Mouse (Mus musculus): Measurements from ENCODE around the gene Bmp7. TPM values are rescaled to one million over a fixed set of nuclear protein-coding genes. Genes with fewer than 3 reads are reported as not detected.

Gene Bmp7
- total RNA-seq, 2 experiments from 2014 or later = 12.8 to 13.9 TPM

DNA sequence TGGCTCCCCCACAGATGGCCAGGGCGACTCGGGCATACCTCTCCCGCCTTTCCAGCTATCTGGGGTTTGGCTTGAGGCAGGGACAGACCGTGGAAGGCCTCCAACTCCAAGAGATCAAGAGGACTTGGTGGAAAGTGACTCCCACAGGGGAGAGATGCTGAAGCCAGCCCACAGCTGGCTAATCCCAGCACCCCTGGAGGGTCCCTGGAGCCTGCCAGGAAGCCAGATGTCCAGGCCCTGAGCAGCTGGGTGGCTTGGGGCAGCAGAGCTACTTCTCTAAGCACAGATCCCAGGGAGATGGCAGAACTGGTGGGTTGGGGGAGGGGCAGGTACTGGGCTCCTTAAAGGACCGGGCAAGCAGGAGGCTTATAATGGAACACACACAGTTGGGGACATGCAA is 28.4 kb downstream of the Bmp7 start:
- no peak for DNase-seq (ENCODE audit: low spot score in 2 of 2)

DNA sequence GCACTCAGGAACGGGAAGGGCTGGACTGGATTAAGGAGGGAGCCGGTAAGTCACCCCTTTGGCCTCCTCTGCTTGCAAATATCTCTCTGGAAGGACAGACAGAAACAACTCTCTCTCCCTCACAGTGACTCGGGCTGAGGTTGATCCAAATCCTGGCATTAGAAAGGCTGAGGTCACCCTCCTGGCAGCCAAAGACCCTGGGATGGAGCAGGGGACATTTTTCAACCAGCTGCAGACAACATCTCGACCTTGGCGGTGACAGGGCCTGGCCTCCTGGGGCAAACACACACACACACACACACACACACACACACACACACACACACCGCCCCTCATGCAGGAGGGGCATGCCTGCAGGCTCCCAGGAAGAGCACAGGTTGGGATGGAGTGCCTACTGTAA is 29.0 kb downstream of the Bmp7 start:
- no peak for DNase-seq (ENCODE audit: low spot score in 2 of 2)

DNA sequence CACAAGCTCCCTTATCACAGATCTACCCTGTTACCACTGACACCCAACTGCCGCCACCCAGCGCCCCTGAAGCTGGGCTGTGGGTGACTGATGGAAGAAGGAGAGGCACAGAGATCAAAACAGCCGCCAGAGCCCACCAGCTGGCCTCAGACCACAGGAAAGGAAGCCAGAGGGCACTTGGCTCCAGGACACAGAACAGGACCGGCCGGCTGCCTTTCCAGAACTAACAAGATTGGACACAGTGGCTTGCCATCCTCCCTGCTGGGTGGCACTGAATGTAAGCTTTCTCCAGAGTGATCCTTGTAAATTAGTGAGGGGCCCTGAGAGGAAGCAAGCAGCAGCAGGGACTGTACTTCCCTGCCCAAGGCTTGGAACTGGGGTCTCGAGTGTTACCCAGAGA is 30.7 kb downstream of the Bmp7 start:
- DNase-seq (ENCODE audit: low spot score in 2 of 2) = no peak

DNA sequence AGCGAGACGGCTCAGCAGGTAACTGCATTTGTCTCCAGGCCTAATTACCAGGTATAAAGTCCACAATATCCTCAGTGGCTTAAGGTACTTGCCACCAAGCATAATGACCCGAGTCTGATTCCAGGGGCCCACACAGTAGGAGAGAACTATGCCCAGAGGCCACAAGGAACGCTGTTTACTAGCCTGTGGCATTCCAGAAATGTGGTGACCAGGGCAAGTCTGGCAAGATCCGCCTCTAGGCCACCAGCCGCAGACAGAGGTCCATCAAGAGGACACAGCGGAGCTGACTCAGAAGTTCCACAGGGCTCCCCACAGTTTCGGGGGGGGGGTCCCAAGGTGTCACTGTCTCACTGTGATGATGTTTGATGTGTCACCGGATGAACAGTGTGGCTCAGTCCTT is 34.0 kb downstream of the Bmp7 start:
- DNase-seq (ENCODE audit: low spot score in 2 of 2) = no peak

DNA sequence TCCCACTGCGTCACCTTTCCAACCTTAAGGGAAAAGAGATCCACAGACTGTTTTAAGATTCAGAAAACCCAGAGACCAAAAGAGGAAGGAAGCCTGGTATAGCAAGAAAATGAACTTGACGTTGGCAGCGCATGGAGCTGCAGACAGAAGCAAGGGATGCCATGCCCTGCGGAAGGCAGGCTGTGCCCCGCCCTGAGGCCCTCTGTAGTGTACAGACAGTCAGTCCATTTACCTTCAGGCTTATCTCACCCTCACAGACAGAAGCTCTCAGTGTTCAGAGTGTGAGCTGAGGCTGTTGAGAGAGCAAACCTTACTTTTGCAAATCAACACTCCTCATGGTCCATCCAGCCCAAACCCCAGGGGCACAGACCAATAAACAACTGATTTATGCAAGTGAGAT is 35.1 kb downstream of the Bmp7 start:
- DNase-seq (ENCODE audit: low spot score in 2 of 2) = no peak

DNA sequence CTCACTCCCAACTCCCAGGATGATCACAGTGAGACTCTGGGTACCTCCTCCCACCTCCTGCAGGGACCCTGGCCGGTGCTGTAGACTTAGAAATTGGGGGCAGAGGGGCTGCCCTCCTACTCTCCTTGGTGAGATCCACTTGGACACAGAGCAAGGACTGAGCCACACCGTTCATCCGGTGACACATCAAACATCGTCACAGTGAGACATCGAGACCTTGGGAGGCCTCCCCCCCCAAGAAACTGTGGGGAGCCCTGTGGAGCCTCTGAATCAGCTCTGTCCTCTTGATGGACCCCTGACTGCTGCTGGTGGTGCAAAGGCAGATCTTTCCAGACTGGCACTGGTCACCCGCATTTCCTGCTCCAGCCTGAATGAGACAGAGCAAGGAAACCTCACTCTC is 35.5 kb downstream of the Bmp7 start:
- no peak for DNase-seq (ENCODE audit: low spot score in 2 of 2)

DNA sequence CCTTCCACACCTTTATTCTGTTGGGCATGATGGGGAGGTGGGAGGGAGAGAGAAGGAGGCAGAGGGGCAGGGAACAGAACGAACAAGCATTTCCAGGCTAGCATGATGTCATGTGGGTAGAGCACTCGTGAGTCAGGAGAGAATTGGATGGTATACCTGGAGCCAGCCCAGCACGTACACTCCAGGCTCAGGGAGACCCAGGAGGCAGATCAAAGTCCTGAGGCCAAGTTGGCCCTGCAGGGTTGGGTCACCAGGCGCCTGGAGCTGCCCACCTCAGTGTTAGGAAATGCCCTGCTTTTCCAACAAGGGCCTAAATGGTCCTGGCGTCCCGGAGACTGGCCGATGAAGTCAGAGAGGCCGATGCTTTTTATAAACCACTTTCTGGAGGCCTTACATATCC is 36.6 kb downstream of the Bmp7 start:
- DNase-seq (ENCODE audit: low spot score in 2 of 2) = no peak

DNA sequence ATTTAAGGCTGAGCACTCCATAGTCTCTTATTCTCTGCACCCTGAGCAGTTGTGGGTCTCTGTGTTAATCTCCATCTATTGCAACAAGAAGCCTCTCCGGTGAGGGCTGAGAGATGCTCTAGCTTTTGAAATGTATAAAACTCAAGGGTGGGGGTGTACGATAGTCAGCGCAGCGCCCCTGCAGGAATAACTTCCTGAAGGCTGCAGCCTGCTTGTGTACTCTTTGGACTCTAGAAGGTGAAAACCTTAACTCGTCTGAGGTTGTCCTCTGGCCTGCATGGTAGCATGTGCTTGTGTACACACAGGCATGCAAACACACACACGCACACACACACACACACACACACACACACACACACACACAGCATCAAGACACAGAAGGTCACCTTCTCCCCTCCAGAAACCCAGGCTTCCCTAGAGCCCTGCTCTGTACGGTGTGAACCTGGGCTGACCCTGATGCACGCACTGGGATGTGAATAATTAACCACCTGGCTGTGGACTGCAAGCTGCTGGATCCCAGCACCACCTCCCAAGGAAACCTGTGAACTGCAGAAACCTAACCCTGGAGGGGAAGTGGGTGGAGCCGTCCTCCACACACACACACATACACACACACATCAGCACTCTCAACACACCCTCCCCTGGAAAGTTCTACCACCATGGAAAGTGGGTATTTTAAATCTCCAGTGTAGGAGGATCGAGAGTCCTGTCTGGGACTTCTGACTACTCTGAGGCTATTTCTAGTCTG is 39.0 kb downstream of the Bmp7 start:
- peak in 1 of 2 experiments; percentile 6 for DNase-seq (ENCODE audit: low spot score in 2 of 2)

DNA sequence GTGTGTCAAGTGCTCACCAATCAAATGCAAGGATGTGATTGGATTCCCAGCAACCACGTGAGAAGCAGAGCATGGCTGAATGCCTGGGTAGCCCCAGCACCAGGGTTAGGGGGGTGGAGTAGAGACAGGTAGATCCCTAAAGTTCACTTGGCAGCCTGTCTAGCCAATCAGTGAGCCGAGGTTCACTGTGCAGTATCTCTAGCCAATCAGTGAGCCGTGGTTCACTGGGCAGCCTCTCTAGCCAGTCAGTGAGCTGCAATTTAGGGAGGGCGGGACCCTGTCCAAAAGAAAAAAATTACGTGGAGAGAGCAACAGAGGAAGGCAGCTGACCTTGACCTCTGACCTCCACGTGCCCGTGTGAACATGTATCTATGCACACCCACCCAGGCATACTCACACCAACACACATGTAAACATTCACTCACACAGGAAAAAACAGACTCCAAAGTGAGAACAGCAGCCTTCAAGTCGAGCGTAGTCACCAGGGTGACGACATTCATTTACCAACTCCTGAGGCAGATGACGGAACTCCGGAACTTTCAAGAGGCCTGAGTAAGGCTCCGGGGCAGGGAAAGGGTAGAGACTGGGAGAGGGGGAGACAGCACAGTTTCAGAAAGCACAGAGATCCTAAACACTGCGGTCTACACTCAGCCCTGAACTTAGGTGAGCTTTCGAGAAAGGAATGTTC is 50.2 kb downstream of the Bmp7 start:
- no peak for DNase-seq (ENCODE audit: low spot score in 2 of 2)

DNA sequence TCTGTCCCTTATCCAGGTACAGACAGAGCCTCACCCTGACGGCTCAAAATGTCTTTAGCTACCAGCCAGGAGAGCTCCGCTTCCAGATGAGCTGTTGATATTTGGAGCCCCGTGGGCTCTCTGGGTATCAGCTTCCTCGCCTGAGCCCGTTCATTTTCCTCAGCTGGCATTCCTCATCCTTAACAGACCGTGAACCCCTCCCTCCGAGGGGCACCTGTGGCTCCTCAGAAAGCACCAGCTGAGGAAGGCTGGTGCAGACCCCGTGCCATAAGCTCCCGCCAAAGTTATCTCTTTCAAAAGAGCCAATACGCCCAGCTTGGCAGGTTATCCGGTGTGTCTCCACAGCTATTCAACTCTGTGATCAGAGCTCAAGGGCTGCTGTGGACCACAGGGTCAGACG is 50.9 kb downstream of the Bmp7 start:
- no peak for DNase-seq (ENCODE audit: low spot score in 2 of 2)

DNA sequence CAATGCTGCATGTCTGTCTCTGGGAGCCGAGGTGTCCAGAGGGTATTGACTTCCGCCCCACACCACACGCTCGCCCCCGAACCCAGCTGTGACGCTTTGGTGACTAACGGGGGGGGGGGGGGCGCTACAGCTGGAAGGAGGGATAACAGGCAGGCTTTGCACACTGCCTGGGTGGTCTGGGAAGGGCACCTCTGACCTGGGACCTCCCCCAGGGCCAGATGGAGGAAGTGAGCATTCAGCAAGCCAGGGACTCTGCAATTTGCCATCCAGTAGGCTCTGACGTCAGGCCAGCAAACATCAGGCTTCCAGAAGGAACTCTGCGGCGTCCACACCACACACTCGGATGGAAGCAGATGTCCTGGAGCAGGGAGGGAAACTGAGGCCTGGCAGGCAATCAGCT is 52.0 kb downstream of the Bmp7 start:
- DNase-seq (ENCODE audit: low spot score in 2 of 2) = no peak

DNA sequence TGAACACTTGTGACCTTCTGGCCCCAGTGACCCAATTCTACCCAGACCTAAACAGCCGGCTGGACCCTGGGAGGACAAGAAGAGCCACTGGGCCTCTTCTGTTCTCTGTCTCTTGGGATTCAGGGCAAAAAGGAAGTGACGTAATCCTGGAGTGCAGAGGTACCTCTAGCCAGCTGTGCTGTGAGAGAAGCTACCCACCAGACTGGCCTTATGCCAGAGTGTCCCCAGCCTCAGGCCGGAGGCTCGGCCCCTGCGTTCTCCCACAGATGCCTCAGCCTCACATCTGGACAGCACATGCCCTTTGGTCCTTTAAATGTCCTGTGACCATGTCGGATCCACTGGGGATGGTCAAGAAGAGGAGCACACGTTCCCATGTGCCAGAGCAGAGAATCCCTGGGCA is 54.3 kb downstream of the Bmp7 start:
- no peak for DNase-seq (ENCODE audit: low spot score in 2 of 2)

DNA sequence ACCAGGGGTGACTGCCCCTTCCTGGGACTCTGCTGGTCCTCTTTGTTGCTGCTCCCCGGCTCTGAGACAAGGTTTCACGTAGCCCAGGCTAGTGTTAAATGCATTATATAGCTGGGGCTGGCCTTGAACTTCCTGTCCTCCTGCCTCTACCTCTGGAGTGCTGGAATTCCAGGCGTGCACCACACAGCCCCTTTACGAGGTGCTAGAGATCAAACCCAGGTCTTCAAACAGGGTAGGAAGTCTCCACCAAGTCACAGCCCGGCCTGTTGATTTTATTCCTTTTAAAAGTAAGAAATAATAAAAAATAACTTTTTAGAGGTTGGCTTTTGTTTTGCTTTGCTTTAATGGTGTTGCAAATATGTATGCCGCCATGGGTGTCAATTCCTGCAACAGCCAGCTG is 55.5 kb downstream of the Bmp7 start:
- DNase-seq (ENCODE audit: low spot score in 2 of 2) = no peak

DNA sequence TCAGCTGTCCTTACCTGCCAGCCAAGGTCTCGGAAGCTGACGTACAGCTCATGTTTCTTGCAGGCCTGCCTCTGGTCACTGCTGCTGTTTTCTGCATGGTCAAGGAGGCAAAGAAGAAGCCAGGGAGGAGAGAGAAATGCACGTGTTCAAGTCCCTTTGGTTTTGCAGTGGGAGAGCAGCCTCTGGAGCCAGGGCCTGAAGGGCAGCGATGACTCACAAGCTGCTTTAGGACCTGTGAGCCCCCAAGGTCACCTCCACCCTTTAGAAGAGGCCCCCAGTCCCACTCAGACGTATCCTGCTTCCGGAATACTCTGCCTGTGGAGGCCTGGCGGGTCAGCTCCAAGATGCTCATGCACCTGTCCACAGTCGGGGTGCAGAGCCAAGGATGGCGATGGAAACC is 64.9 kb downstream of the Bmp7 start:
- DNase-seq (ENCODE audit: low spot score in 2 of 2) = no peak

DNA sequence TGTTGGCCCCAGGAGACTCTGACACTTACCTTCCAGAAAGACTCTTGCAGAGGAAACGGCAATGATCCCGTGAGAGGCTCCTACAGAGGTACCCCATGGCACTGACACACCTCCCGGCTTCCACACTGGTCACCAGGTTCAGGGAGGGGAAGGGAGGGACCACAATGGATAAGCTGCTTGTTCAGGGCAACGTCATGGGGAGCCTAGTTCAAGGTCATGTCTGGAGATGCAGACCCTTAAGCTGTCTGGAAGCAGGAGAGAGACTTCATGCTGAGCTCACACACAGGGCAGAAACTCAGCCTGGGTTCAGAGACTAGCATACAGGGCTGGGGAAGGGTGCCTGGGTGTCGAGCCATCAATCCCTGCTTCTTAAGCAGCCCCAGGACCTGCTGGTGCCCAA is 73.8 kb downstream of the Bmp7 start:
- no peak for DNase-seq (ENCODE audit: low spot score in 2 of 2)

DNA sequence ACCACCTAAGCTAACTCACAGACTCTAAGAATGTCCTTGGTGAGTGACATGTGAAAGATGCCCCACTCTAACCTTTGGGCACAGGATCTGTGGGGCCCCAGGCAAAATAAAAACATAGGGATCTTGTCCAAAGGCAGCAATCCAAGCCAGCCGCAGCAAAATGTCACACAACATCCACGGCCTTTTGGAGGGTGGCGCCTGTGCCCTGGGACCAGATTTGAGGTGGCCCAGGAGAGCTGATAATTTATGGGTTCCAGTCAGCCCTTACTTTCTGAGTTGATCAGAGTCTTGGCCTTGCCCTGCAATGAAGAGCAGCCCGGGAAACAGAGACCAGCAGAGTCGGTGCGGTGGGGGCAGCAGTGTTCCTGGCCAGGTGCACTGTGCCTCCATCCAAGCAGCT is 75.0 kb downstream of the Bmp7 start:
- no peak for DNase-seq (ENCODE audit: low spot score in 2 of 2)

DNA sequence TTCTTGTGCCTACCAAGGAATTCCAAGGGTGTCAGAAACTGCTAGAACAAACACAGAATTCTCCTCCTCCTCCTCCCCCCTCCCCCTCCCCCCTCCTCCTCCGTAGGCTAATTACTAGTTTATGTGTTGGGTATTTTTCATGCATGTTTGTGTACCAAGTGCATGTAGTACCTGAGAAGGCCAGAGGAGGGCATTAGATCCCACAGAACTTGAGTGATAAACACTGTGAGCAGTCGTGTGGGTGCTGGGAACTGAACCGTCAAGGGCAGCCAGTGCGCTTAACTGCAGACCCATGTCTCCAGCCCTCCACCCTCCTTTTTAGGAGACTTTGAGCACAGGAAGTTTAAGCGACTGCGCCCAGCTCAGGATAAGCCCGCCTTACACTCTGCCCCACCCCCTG is 75.6 kb downstream of the Bmp7 start:
- DNase-seq (ENCODE audit: low spot score in 2 of 2) = no peak

DNA sequence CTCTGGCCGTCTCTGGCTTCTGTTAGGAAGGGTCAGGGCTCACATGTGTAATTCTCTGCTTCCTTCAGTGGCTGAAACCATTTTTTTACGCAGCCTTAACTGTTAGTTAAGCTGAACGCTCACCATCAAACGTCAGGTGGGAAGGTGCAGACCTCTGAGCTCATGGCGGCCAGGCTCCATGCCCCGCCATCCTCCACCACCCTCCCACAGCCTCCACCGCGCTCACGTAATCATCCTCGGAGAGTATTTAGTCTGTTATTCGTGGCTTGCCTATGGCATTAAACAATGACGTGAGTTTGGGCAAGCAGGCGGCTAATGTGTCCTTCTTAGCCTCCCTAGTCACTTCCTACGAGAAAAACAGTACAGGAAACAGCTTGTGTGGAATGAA is 76.7 kb downstream of the Bmp7 start:
- DNase-seq (ENCODE audit: low spot score in 2 of 2) = peak; percentile 9 to 51

DNA sequence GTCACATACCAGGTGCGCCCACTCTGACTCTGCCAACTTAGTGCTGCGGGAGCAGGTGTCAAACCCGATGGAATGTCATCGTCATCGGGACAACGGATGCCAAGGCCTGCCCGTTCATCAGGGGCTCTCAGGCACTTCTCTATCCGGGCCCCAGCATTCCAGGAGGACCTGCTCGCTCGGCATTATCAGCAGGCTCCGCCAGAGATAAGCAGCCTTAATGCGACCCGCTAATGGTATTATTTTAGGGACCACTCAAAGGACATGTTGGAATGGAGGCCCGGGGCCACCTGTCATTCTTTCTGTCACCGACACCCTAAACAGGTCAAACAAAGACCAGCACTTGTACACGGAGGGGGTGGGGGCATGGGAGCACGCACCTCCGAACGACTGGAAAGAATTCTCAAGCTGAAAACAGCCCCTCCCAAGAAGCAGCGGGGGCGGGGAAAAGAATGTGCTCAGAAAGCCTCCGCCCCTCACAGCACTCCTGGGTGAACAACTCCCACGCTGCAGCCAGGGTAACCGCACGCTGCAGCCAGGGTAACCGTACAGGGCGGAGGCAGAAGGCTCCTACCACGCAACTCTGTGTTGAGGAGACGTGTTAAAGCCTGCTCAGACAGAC is 77.2 kb downstream of the Bmp7 start:
- DNase-seq (ENCODE audit: low spot score in 2 of 2) = peak; percentile 60 to 81

DNA sequence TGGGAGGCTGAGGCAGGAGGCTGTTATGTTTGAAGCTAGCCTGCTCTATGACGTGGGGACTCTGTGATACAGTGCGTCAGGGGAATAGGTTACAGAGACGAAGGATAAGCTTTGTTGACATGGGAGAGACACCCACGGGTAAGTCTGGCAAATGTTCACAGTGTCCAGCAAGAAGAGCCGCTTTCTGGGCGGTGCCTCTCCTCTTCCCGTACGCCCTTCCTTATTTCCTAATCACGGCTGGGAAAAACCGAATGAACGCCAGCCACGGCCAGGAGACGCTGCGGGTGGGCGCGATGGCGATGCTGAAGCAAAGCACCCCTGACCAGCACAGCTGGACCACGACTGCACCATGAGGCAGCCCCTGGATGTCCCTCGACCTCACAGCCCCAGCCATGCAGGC is 77.7 kb downstream of the Bmp7 start:
- DNase-seq (ENCODE audit: low spot score in 2 of 2) = no peak

DNA sequence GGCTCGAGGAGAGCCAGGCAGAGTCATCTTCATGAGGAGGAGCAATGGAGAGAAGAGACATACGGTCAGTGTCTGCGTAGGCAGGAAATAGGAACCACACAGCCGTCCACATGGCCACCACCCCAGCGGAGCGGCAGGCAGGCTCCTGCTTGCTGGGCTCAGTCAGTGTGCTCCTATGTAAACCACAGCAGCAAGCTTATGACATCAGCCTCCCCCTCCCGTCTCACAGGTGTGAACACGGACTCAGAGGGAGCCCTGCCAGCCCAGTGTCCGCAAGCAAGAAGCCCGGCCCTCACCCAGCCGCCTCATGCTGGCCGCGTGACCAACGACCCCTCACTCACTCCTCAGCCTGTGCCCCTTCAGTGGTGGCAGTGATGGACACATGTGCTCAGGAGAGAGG is 78.5 kb downstream of the Bmp7 start:
- peak; percentile 13 to 39 for DNase-seq (ENCODE audit: low spot score in 2 of 2)

DNA sequence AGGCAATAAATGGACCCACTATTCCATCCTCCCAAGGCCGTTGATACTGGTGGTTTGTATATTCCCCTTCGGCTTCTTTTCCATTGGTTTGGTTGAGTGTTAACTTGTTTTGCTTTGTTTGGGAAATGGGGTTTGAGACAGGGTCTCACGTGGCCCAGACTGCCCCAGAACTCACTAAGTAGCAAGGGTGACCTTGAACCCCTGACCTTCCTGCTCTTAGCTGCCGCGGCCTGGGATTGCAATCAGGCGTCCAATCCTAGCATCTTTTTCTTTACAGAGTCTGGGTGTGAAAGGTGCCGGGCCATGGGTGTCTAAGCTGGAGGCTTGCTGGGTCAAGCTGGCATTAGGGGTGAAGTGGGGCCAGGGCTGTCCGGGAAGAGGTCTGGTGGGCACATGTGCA is 79.5 kb downstream of the Bmp7 start:
- no peak for DNase-seq (ENCODE audit: low spot score in 2 of 2)

DNA sequence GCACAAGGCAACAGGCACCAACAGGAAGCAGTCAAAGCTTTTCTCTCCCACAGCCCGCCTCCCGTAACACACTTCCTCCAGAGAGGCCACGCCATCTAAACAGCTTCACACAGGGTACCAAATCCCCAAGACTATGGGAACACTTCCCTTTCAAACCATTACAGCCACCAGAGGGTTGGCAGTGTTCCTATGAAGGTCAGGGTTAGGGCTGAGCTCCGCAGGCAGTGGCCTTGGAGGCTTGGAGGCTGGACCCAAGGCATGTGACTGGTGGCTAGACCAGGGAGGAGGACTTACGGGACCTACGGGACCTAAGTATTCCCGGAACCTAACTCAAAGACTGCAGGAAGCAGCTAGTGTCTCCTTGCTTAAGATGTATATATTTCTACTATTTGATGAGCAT is 80.0 kb downstream of the Bmp7 start:
- DNase-seq (ENCODE audit: low spot score in 2 of 2) = no peak
